Mouse (Mus musculus) thymus, adult 2 months (tissue): ENCODE results near the gene Asb1.

Experiments
- CTCF ChIP-seq: fragments of 200-500 bp; IDR thresholded peaks from 2 replicates; pipeline ENCODE4 v1.5.1; 2012; ENCODE audit warnings: mild to moderate bottlenecking, control low read depth, low read length, moderate library complexity, borderline replicate concordance; ENCODE audit not compliant: control insufficient read depth, poor library complexity, insufficient read depth; ENCODE audit errors: extremely low read depth
- POLR2A ChIP-seq: fragments of 200-500 bp; IDR thresholded peaks from 2 replicates; pipeline ENCODE4 v1.6.1; 2012; ENCODE audit warnings: mild to moderate bottlenecking, low read length, control low read depth, moderate library complexity; ENCODE audit not compliant: control insufficient read depth, poor library complexity, insufficient read depth; ENCODE audit errors: extremely low read depth

GRCm38 (mm10) chr1:91577883-91578517 lies 37.7 kb downstream of the Asb1 start:
- TF ChIP-seq CTCF (no peak), POLR2A (no peak)
